Mouse (Mus musculus) R1 (cell line): ENCODE data around the gene Olfr26.

Source experiments
- DNase-seq: peaks from one replicate; pipeline ENCODE4 v3.0.0-alpha.2; 2018; ENCODE audit warnings: low read depth, low spot score

Gene Olfr26

GRCm38 (mm10) chr9:38854760-38855159 lies at the start of gene Olfr26:
TSS of gene Olfr26 (plus strand) at chr9:38855060.
- DNase-seq: no peak

GRCm38 (mm10) chr9:38805696-38806095 lies 49.2 kb upstream of the Olfr26 start:
- peak; percentile 5 for DNase-seq

- DNase-seq: no peak
Observed at GRCm38 (mm10) chr9:38814314-38814713, 40.5 kb upstream of the Olfr26 start, which contains the start of gene Olfr922. TSS of gene Olfr922 (plus strand) at chr9:38814614.

GRCm38 (mm10) chr9:38815458-38815986 lies 39.3 kb upstream of the Olfr26 start:
- no peak for DNase-seq

GRCm38 (mm10) chr9:38826245-38826644 lies 28.6 kb upstream of the Olfr26 start, which contains the start of gene Olfr923:
TSS of gene Olfr923 (plus strand) at chr9:38826545.
- no peak for DNase-seq

- DNase-seq: peak; percentile 86
Observed at GRCm38 (mm10) chr9:38833027-38833426, 21.8 kb upstream of the Olfr26 start.

GRCm38 (mm10) chr9:38844149-38844548 lies 10.7 kb upstream of the Olfr26 start, which contains the start of gene Olfr924:
TSS of gene Olfr924 (plus strand) at chr9:38844449.
- DNase-seq: no peak

- DNase-seq: peak; percentile 87
Observed at GRCm38 (mm10) chr9:38874880-38875279, 20.0 kb downstream of the Olfr26 start.

- DNase-seq: no peak
Observed at GRCm38 (mm10) chr9:38876826-38877225, 22.0 kb downstream of the Olfr26 start, which contains the start of gene Olfr926. TSS of gene Olfr926 (plus strand) at chr9:38877126.
